Mouse (Mus musculus) subcutaneous adipose tissue, adult 2 months (tissue): Measurements from ENCODE around the gene Hyal2. TPM values are rescaled to one million over a fixed set of nuclear protein-coding genes. Genes with fewer than 3 reads are reported as not detected.

Source experiments
- polyA plus RNA-seq: library from polyadenylated mRNA; depleted of rRNA; stranded (reverse); fragments of >200 nt; gene quantifications from 2 replicates; pipeline ENCODE4 v1.2.3, GENCODE M21; 2012; ENCODE audit warnings: low replicate concordance; rRNA removed

The Hyal2 gene
- 74.8 and 90.6 TPM in 2 replicates for polyA plus RNA-seq

GRCm38 (mm10) chr9:107567702-107568319 lies at the start of gene Hyal2:
Gene Hyal2 (plus strand): TSS chr9:107567945.

GRCm38 (mm10) chr9:107533791-107534407 lies 33.8 kb upstream of the Hyal2 start, which contains the start of gene Tmem115:
Gene Tmem115 (plus strand): TSS chr9:107533945.

GRCm38 (mm10) chr9:107541474-107542351 lies 26.0 kb upstream of the Hyal2 start, which contains the start of the genes Cyb561d2 and Nprl2:
Gene Cyb561d2 (minus strand): TSS chr9:107542193.
Gene Nprl2 (plus strand): TSS chr9:107542226.

DNA sequence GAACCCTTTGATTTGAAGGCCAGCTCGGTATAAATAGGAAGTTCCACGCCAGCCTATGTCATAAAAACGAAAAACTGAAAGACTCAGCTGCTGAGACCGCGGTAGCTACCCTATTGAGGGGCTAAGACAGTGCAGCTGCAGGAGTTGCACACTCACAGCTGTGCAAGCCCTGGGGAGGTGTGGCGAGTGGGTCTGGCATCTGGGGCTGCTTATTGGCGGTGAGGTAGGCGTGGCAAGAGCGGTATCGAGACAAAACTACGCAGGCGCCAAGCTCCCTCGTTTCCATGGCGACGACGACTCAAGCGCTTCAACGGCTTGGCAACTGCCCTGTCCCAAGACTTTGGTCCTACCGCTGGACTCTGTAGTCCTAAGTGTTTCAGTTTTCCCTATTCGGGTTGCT lies 20.7 kb upstream of the Hyal2 start, which contains the start of gene Zmynd10:
Gene Zmynd10 (plus strand): TSS at position 273 of the 400 bp plus-strand sequence.

GRCm38 (mm10) chr9:107551117-107551889 lies 16.4 kb upstream of the Hyal2 start, which contains the start of gene Rassf1:
Gene Rassf1 (plus strand): TSS chr9:107551555.

DNA sequence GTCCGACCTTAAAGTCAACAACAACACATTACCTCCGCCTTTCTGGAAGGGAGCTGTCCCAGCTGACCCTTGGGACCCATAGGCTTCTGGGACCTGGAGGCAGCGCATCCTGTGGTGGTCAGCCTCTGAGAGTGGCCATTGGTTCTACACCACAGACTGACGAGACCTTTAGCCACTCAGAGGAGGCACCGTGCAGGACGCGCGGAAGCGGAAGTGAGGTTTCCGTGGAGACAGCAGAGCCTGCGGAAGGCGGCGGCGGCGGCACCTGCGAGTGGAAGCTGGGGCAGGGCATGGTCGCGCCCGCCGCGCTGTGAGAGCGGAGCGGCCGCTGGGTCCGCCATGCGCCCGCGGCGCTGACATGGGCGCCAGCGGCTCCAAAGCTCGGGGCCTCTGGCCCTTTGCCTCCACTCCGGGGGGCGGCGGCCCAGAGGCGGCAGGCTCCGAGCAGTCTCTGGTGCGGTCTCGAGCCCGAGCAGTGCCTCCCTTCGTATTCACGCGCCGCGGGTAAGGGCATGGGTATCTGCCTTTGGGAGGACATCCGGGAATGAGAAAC lies 4.6 kb upstream of the Hyal2 start, which contains the start of gene Tusc2:
Gene Tusc2 (plus strand): TSS at position 227 of the 553 bp plus-strand sequence.

GRCm38 (mm10) chr9:107576357-107577107 lies 8.8 kb downstream of the Hyal2 start, which contains the start of gene Hyal1:
Gene Hyal1 (plus strand): TSS chr9:107576927.

DNA sequence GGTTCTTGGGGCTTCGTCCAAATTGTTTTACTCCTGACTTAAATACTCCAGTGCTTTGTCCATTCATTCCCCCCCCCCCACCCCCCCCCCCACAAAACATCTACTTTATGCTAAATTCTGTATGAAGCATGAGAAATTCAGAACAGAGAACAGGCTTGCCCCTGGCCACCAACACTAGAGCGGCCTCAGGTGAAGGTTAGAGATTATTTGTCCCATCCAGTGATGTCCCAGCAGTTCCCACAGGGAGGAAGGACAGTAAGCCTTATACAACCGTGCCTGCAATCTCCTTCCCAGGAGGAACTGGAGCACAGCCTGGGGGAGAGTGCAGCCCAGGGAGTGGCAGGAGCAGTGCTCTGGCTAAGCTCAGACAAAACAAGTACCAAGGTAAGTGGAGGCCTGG lies 10.8 kb downstream of the Hyal2 start, which contains the start of gene Naa80:
Gene Naa80 (plus strand): TSS at position 301 of the 400 bp plus-strand sequence.

DNA sequence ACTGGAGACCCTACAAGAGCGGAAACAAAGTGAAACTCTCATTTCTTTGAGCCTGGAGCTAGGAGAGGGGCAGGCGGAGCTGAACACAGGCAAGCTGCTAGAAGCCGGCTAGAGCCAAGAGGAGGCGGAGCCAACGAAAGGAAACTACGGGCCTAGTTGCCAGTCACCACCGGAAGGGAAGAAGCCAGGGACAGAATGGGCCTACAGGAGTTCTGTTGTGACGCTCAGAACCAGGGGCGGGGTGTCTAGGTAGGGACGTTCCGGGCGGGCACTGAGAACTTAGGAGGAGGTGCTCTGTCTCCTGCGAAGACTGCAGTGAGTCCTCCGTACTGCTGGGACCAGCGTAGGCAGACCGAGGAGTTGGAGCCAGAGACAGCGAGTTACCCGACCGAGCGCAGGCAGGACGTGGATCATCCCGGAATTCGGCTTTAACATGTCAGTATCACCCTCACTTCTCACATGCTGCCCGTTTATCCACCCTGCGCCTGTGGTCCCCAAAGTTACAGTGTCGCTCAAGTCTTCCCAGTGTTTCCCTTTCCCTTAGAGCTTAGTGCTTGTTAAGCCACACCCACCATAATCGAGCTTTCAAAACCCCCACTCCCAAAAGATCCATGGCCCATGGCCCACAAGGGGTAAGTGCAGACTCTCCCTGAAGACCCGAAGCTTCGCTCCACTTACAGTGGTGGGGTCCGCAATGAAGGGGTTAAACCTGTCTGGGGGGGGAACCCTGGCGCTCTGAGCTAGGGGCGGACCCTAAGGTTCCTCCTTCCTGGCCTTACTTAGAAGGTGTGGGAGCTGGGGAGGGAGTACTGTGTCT lies 13.0 kb downstream of the Hyal2 start, which contains the start of gene Hyal3:
Gene Hyal3 (plus strand): TSS at position 318 of the 817 bp plus-strand sequence.

DNA sequence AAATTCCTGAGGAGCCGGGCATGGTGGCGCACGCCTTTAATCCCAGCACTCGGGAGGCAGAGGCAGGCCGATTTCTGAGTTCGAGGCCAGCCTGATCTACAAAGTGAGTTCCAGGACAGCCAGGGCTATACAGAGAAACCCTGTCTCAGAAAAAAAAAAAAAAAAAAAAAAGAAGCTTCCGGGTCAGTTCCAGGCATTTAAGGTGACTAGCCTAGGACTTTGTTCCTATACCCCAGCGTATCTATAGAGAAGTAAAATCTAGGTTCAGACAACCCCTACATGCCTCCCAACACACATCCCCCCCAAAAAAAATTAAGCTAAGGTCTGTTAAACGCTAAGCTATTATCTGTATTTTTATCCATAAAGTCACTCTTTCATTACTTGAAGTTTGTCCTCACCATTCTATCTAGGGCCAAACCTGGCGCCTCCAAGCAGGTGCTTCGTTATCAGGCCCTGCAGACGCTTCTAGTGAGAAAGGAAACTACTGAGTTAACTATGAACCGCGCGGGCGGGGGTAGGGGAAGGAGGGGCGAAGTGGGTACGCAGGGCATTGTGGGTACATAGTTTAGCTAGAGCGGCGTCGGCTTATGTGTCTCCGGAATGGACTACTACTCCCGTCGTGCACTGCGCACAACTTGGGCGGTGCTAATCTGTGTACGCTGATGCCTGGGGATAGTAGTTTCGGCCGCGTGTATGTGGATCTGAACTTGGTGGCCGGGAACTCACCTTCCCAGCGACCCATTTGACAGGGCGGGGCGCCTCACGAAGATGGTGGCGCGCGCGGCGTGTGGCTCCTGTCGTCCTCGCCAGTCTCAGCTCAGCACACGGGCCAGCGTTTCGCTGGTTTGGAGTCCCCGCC lies 19.5 kb downstream of the Hyal2 start, which contains the start of gene Ifrd2:
Gene Ifrd2 (plus strand): TSS at position 669 of the 859 bp plus-strand sequence.

DNA sequence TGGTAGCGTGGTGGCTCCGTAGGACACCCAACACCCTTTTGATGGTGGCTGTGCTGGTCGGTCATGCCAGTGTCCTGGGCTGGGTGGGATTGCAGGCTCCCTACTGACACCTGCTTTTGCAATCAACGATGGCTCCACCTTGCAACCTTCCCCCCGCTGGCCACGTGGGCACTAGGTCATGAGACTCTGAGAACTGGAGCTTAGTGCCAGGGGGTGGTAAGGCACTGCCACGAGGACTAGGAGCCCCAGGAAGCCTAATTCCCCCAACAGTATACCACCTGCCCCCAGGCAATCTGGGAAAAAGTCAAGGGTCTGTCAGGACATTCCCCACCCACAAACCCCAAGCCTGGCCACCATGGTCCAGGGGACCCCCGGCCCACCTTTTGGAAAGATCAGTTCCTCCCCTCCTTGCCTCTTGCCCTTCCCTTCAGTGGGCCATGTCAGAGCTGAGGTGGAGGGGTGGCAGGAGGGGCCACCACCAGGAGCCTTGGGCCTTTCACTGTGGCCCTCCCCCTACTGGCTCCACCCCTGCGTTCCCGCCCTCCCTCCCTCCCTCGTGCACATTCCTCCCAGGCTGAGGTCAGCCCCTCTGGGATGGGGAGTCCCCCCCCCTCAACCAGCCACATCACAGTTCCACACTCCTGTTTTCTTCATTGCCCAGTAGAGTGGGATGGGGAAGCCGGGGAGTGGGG lies 41.1 kb downstream of the Hyal2 start, which contains the start of gene Sema3b:
Gene Sema3b (minus strand): TSS at position 489 of the 692 bp plus-strand sequence.

Other genes starting within 250 kb of the Hyal2 start
- gene Hemk1, start 229.6 kb upstream of the Hyal2 start, polyA plus RNA-seq, result 32.5 and 39.1 TPM in 2 replicates
- 0.98 and 1.7 TPM in 2 replicates for gene 6430571L13Rik, start 227.3 kb upstream of the Hyal2 start, polyA plus RNA-seq
- 0.16 and 0.81 TPM in 2 replicates for gene Cacna2d2, start 168.3 kb upstream of the Hyal2 start, polyA plus RNA-seq
- gene Tmem115, start 34.0 kb upstream of the Hyal2 start, polyA plus RNA-seq, result 50.0 and 74.9 TPM in 2 replicates
- 46.6 and 47.9 TPM in 2 replicates for gene Cyb561d2, start 25.8 kb upstream of the Hyal2 start, polyA plus RNA-seq
- gene Nprl2, start 25.7 kb upstream of the Hyal2 start, polyA plus RNA-seq, result 35.5 and 36.1 TPM in 2 replicates
- 0.17 and 0.44 TPM in 2 replicates for gene Zmynd10, start 20.6 kb upstream of the Hyal2 start, polyA plus RNA-seq
- 33.6 and 43.7 TPM in 2 replicates for gene Rassf1, start 16.4 kb upstream of the Hyal2 start, polyA plus RNA-seq
- gene Tusc2, start 4.7 kb upstream of the Hyal2 start, polyA plus RNA-seq, result 59.6 and 62.7 TPM in 2 replicates
- 26.5 and 27.5 TPM in 2 replicates for gene Hyal1, start 9.0 kb downstream of the Hyal2 start, polyA plus RNA-seq
- gene Naa80, start 10.9 kb downstream of the Hyal2 start, polyA plus RNA-seq, result 71.0 and 72.9 TPM in 2 replicates
- 1.1 and 1.7 TPM in 2 replicates for gene Hyal3, start 12.9 kb downstream of the Hyal2 start, polyA plus RNA-seq
- gene Ifrd2, start 19.7 kb downstream of the Hyal2 start, polyA plus RNA-seq, result 34.4 and 65.7 TPM in 2 replicates
- gene Sema3b, start 41.3 kb downstream of the Hyal2 start, polyA plus RNA-seq, result 17.4 and 34.5 TPM in 2 replicates
- 793 and 941 TPM in 2 replicates for gene Gnai2, start 67.4 kb downstream of the Hyal2 start, polyA plus RNA-seq
- 4.3 and 13.0 TPM in 2 replicates for gene Slc38a3, start 101.6 kb downstream of the Hyal2 start, polyA plus RNA-seq
- 0.08 TPM in 1 of 2 replicates, not detected in the other for gene Gnat1, start 111.8 kb downstream of the Hyal2 start, polyA plus RNA-seq
- gene Sema3f, start 142.5 kb downstream of the Hyal2 start, polyA plus RNA-seq, result 70.7 and 93.8 TPM in 2 replicates
- 75.4 and 106 TPM in 2 replicates for gene Rbm5, start 203.1 kb downstream of the Hyal2 start, polyA plus RNA-seq